Mouse (Mus musculus): ENCODE data around the gene Ctnnd2. TPM values are rescaled to one million over a fixed set of nuclear protein-coding genes. Genes with fewer than 3 reads are reported as not detected.
A peak's percentile ranks its signal among the peaks of the same experiment; 100 is the strongest.

The Ctnnd2 gene
- polyA plus RNA-seq, 1 experiment, result 0.28 TPM

GRCm38 (mm10) chr15:30701592-30701991, 529.2 kb downstream of the Ctnnd2 start:
- H3K36me3 ChIP-seq (ENCODE audit: control insufficient read depth, insufficient read depth, low read length), result no peaks in the 10 kb centered on the region
- no peak for DNase-seq
- TF ChIP-seq POLR2A (IDR thresholded peaks at IDR 0.05; ENCODE audit: low read depth, low read length) (no peak), CTCF (conservative IDR thresholded peaks at IDR 0.05; ENCODE audit: insufficient read depth, insufficient read length, low read depth, low read length) (no peak)
- H3K4me3 ChIP-seq (ENCODE audit: insufficient read depth, low read depth, low read length), result no peak overlapping the region
- WGBS, result 70% methylated on average over 5 of the region's 5 CpGs
- peaks cover 1% of the 10 kb centered on the region; the same call in 1 of the 2 replicates for H3K27me3 ChIP-seq (replicated peaks; ENCODE audit: control insufficient read depth, insufficient read depth, low read length)
- no peak overlapping the region for H3K27ac ChIP-seq (ENCODE audit: insufficient read depth, low read depth, low read length)
- H3K4me1 ChIP-seq (ENCODE audit: control insufficient read depth, insufficient read depth, low read length), result no peaks in the 10 kb centered on the region

- H3K4me1 ChIP-seq (ENCODE audit: control insufficient read depth, insufficient read depth, low read length), result no peaks in the 10 kb centered on the region
- no peaks in the 10 kb centered on the region for H3K36me3 ChIP-seq (ENCODE audit: control insufficient read depth, insufficient read depth, low read length)
- TF ChIP-seq CTCF (conservative IDR thresholded peaks at IDR 0.05; ENCODE audit: insufficient read depth, insufficient read length, low read depth, low read length), result no peak
- TF ChIP-seq POLR2A (IDR thresholded peaks at IDR 0.05; ENCODE audit: low read depth, low read length), result no peak
- 83% methylated on average over 10 of the region's 10 CpGs for WGBS
- no peak for DNase-seq
- no peak overlapping the region for H3K27ac ChIP-seq (ENCODE audit: insufficient read depth, low read depth, low read length)
- no peaks in the 10 kb centered on the region for H3K27me3 ChIP-seq (replicated peaks; ENCODE audit: control insufficient read depth, insufficient read depth, low read length)
- no peak overlapping the region for H3K4me3 ChIP-seq (ENCODE audit: insufficient read depth, low read depth, low read length)
Measured at GRCm38 (mm10) chr15:30709026-30709753, 536.8 kb downstream of the Ctnnd2 start.

GRCm38 (mm10) chr15:30709754-30710105, 537.3 kb downstream of the Ctnnd2 start:
- 67% methylated on average over 2 of the region's 2 CpGs for WGBS
- DNase-seq, result peak; percentile 15

GRCm38 (mm10) chr15:30714823-30715222, 542.4 kb downstream of the Ctnnd2 start:
- H3K27me3 ChIP-seq (replicated peaks; ENCODE audit: control insufficient read depth, insufficient read depth, low read length), result no peaks in the 10 kb centered on the region
- no peaks in the 10 kb centered on the region for H3K4me1 ChIP-seq (ENCODE audit: control insufficient read depth, insufficient read depth, low read length)
- 90% methylated on average over 2 of the region's 2 CpGs for WGBS
- DNase-seq, result no peak
- H3K4me3 ChIP-seq (ENCODE audit: insufficient read depth, low read depth, low read length), result no peak overlapping the region
- H3K27ac ChIP-seq (ENCODE audit: insufficient read depth, low read depth, low read length), result no peak overlapping the region
- H3K36me3 ChIP-seq (ENCODE audit: control insufficient read depth, insufficient read depth, low read length), result no peaks in the 10 kb centered on the region
- no peak for TF ChIP-seq CTCF (conservative IDR thresholded peaks at IDR 0.05; ENCODE audit: insufficient read depth, insufficient read length, low read depth, low read length)
- no peak for TF ChIP-seq POLR2A (IDR thresholded peaks at IDR 0.05; ENCODE audit: low read depth, low read length)

More at GRCm38 (mm10) chr15:30709754-30710105, 537.3 kb downstream of the Ctnnd2 start:
- no peaks in the 10 kb centered on the region for H3K4me1 ChIP-seq (ENCODE audit: control insufficient read depth, insufficient read depth, low read length)
- no peaks in the 10 kb centered on the region for H3K27me3 ChIP-seq (replicated peaks; ENCODE audit: control insufficient read depth, insufficient read depth, low read length)
- no peaks in the 10 kb centered on the region for H3K36me3 ChIP-seq (ENCODE audit: control insufficient read depth, insufficient read depth, low read length)
- no peak overlapping the region for H3K4me3 ChIP-seq (ENCODE audit: insufficient read depth, low read depth, low read length)
- TF ChIP-seq POLR2A (IDR thresholded peaks at IDR 0.05; ENCODE audit: low read depth, low read length), result no peak
- H3K27ac ChIP-seq (ENCODE audit: insufficient read depth, low read depth, low read length), result no peak overlapping the region

GRCm38 (mm10) chr15:30718811-30719210, 546.4 kb downstream of the Ctnnd2 start:
- Histone ChIP-seq H3K4me3 (ENCODE audit: insufficient read depth, low read depth, low read length) (no peak overlapping the region), H3K4me1 (ENCODE audit: control insufficient read depth, insufficient read depth, low read length) (no peaks in the 10 kb centered on the region), H3K27ac (ENCODE audit: insufficient read depth, low read depth, low read length) (no peak overlapping the region), H3K27me3 (replicated peaks; ENCODE audit: control insufficient read depth, insufficient read depth, low read length) (no peaks in the 10 kb centered on the region), H3K36me3 (ENCODE audit: control insufficient read depth, insufficient read depth, low read length) (no peaks in the 10 kb centered on the region)
- TF ChIP-seq CTCF (conservative IDR thresholded peaks at IDR 0.05; ENCODE audit: insufficient read depth, insufficient read length, low read depth, low read length) (no peak), POLR2A (IDR thresholded peaks at IDR 0.05; ENCODE audit: low read depth, low read length) (no peak)
- 76% methylated on average over 3 of the region's 3 CpGs for WGBS
- no peak for DNase-seq

- Histone ChIP-seq H3K27me3 (replicated peaks; ENCODE audit: control insufficient read depth, insufficient read depth, low read length) (no peaks in the 10 kb centered on the region), H3K27ac (ENCODE audit: insufficient read depth, low read depth, low read length) (no peak overlapping the region), H3K4me1 (ENCODE audit: control insufficient read depth, insufficient read depth, low read length) (no peaks in the 10 kb centered on the region), H3K4me3 (ENCODE audit: insufficient read depth, low read depth, low read length) (no peak overlapping the region), H3K36me3 (ENCODE audit: control insufficient read depth, insufficient read depth, low read length) (no peaks in the 10 kb centered on the region)
- no peak for TF ChIP-seq CTCF (conservative IDR thresholded peaks at IDR 0.05; ENCODE audit: insufficient read depth, insufficient read length, low read depth, low read length)
- no peak for TF ChIP-seq POLR2A (IDR thresholded peaks at IDR 0.05; ENCODE audit: low read depth, low read length)
- DNase-seq, result no peak
- 67% methylated on average over 2 of the region's 2 CpGs for WGBS
Measured at GRCm38 (mm10) chr15:30719226-30719625, 546.8 kb downstream of the Ctnnd2 start.

GRCm38 (mm10) chr15:30721098-30721497, 548.7 kb downstream of the Ctnnd2 start:
- 74% methylated on average over 2 of the region's 2 CpGs for WGBS
- H3K4me3 ChIP-seq (ENCODE audit: insufficient read depth, low read depth, low read length), result no peak overlapping the region
- H3K36me3 ChIP-seq (ENCODE audit: control insufficient read depth, insufficient read depth, low read length), result no peaks in the 10 kb centered on the region
- no peak overlapping the region for H3K27ac ChIP-seq (ENCODE audit: insufficient read depth, low read depth, low read length)
- DNase-seq, result no peak
- H3K4me1 ChIP-seq (ENCODE audit: control insufficient read depth, insufficient read depth, low read length), result no peaks in the 10 kb centered on the region
- TF ChIP-seq CTCF (conservative IDR thresholded peaks at IDR 0.05; ENCODE audit: insufficient read depth, insufficient read length, low read depth, low read length), result no peak
- TF ChIP-seq POLR2A (IDR thresholded peaks at IDR 0.05; ENCODE audit: low read depth, low read length), result no peak
- H3K27me3 ChIP-seq (replicated peaks; ENCODE audit: control insufficient read depth, insufficient read depth, low read length), result no peaks in the 10 kb centered on the region
